Mouse (Mus musculus) brain, embryonic 14.5 days (tissue): ENCODE results near the gene Tmem53.

Source experiments
- CTCF ChIP-seq: fragments of 200-500 bp; IDR thresholded peaks from 2 replicates; pipeline ENCODE4 v1.5.1; 2012; ENCODE audit warnings: inconsistent platforms, mild to moderate bottlenecking, moderate library complexity, borderline replicate concordance; ENCODE audit not compliant: insufficient read depth, insufficient read length; ENCODE audit errors: extremely low read depth
- POLR2A ChIP-seq: fragments of 200-500 bp; IDR thresholded peaks from 2 replicates; pipeline ENCODE4 v1.6.1; 2012; ENCODE audit warnings: mild to moderate bottlenecking, inconsistent platforms, borderline replicate concordance; ENCODE audit not compliant: poor library complexity, insufficient read depth, insufficient read length, severe bottlenecking; ENCODE audit errors: extremely low read depth

GRCm38 (mm10) chr4:117297819-117298218 is 46.1 kb downstream of the Tmem53 start:
- no peak for TF ChIP-seq CTCF
- no peak for TF ChIP-seq POLR2A
